Mouse (Mus musculus) urinary bladder, postnatal 14 days (tissue): Measurements from ENCODE around the gene Mb21d2.

Experiments
- DNase-seq: peaks from one replicate; pipeline ENCODE4 v3.0.0; 2021; ENCODE audit warnings: low spot score

Mb21d2 gene

DNA sequence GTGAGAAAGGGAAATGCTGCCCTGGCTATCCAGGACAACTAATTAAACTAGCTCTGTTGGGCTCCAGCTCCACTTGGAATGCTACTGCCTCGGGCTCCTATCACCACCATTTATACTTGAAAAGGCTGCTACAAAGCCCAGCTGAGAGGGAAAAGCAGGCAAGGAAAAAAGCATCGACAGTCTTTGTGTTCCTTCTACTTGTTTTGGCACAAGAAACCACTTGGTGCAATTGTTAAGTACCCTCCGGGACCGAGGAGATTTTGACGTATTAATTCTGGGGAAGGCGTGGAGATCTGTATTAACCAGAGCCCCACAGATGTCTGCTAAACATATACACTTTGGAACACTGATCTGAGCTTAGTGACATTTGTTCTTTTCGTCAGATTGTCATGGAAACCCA, 69.8 kb downstream of the Mb21d2 start:
- DNase-seq: no peak

DNA sequence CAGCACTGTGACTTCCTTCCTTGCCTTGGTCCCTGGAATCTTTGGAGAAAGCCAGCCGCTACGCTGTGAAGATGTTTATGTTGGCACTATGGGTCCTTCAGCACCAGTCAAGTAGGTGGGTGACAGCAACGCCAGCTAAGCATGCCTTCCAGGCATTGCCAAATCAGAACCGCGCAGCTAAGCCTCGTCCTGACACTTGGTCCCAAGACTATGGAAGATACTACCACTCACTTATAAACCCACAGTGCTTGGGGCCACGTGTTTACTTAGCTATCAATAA, 70.5 kb downstream of the Mb21d2 start:
- no peak for DNase-seq

DNA sequence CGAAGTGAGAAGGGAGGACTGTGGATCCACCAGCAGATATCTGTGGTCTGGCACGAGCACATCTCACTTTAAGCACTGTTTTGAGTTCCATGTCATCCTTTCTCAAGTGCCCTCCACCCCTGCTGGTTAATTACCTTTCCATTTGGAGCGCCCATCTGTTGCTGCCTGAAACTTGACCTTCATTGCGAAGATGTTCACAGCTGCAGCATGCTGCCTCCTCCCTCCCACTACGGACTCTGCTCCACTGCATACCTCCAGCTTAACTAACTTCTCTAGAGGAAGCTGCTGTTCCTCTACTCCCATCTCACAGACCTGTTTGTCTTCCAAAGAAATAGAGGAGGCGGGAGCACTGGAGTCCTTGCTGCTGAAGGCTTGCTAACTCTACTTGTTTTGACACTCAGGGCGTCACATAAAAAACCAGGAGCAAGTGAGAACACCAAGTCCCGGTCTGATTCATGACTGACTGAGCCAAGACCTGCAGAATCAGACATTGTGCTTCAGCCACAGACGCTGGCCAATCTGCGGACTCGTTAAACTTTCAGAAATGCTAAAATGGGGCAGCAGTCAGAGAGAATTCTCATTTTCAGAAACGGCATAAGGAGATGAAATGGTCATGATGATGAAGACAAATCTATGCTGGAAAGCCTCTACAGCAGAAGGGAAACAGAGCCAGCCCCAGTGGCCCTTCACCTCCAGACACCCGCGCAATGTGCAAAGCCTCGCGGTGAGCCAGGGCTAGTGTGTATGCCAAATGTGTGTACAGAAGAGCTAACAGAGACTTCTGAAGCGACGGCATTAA, 71.1 kb downstream of the Mb21d2 start:
- DNase-seq: peak; percentile 31

DNA sequence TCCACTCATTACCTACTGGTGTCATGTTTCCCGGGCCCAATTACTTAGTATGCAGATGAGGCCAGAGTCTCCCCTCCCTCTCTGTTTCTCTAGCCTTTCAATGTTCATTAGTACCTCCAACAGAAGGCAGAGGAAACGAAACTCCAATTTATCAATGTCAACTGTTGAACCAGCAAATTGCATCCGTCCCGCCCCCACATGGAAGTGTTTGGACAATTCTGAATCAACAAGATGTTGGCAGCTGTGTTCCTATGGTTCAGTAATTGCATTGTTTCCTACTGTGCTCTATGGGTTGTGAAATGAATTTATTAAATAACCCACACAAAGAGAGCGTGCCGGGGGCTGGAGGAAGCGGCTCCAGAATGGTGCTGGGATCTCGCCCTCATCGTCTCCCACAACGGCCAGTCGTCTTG, 78.1 kb downstream of the Mb21d2 start:
- DNase-seq: no peak

DNA sequence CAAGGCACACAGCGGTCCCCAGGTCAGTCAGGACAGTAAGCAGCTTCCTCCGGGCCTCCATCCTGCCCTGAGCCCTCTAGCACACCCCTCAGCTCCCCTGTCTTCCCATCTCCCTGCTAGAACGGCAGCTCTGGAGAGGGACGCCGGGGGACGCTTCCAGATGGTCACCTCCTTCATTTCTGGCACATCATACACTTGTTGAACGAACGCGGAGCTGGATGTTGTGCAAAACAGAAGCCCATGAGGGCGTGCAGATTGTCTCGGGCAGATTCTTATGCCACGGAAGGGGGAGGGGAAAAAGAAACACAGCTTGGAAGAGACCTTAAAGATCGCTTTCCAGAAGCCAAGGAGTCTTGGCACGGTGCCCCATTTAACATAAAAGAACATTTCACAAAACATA, 78.6 kb downstream of the Mb21d2 start:
- no peak for DNase-seq

GRCm38 (mm10) chr16:28846123-28846522, 83.3 kb downstream of the Mb21d2 start:
- no peak for DNase-seq

- no peak for DNase-seq
These were observed 84.1 kb downstream of the Mb21d2 start for GRCm38 (mm10) chr16:28845336-28845735.

- DNase-seq: no peak
These were observed 88.4 kb downstream of the Mb21d2 start for GRCm38 (mm10) chr16:28841102-28841501.

DNA sequence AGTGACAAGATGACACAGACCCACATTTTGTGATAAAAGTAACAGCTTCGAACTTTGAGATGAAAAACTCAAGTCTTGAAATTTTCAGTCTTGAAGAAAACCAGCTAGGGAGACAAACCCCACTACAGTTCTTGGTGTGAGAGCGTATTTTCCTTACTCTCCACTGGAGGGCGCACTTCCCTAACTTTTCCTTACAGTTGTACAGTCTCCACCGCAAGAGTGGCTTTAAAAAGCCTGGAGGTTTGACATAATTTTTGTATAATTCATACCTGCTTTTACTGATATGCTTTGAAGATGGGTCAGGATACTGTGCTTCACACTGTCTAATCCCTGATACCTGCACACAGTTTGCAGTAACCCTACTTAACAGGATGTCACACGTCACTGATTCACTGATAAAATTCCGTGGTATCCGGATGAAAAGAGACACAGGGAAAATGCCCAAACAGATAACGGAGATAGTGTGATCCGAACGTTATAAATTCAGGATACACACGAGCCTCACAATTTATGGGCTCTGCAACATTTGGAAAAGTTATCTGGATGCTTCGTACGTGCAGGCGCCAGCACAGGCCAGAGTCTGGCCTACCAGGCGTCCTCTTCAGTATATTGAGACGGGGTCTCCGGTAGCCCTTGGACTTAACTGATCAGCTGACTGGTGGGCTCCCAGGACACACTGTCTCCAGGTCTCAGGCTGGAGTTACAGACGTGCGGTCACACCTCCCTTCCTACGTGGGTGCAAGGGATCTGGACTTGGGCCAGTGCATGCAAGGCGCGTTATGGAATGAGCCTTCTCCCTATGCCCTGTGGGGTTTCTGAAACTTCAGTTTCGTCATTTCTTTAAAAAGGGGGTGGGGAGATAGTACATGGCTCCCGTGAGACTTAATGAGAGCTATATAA, 89.1 kb downstream of the Mb21d2 start:
- peak; percentile 68 for DNase-seq

DNA sequence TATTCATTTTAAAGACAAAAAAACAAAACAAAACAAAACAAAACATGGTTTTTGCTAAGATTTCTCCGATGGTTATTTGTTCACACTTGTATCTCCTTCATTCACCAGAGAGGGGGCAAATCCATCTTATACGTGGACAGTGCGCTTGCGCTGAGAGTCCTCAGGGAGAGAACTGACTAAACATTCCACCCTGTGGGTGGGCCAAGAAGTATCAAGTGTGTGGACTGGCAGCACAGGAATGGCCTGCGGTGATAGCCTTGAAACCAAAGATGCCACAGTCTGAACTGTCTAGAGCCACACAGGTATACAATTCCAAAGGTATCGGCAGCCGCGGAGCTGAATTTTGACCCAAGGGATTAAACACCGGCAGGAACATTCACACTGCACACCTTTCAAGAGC, 89.9 kb downstream of the Mb21d2 start:
- no peak for DNase-seq

- peak; percentile 49 for DNase-seq
These were observed 91.5 kb downstream of the Mb21d2 start for GRCm38 (mm10) chr16:28838016-28838415.

DNA sequence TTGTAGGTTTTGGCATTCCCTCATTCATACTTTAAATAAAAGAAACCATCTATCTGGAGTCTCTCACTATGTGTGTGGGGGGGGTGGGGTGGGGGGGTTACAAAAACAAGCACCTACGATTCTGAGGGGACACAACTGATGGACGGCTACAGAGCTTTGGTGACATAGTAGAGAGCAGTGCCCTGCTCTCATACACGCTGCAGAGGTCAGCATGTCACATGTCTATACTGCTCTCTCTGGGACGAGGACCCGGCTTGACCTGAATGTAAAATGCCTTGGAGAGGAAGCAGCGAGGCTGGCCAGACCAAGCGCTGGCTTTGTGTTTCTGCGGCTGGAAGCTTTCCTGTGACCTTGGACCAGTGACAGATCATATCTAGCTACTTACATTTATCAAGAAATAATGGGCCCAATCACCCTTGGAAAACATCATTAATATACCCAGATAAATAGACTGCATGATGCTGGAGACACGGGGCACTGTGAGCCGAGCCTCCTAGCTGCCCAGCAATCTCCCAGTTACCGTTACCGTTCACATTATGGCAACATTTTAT, 97.3 kb downstream of the Mb21d2 start:
- DNase-seq: no peak

DNA sequence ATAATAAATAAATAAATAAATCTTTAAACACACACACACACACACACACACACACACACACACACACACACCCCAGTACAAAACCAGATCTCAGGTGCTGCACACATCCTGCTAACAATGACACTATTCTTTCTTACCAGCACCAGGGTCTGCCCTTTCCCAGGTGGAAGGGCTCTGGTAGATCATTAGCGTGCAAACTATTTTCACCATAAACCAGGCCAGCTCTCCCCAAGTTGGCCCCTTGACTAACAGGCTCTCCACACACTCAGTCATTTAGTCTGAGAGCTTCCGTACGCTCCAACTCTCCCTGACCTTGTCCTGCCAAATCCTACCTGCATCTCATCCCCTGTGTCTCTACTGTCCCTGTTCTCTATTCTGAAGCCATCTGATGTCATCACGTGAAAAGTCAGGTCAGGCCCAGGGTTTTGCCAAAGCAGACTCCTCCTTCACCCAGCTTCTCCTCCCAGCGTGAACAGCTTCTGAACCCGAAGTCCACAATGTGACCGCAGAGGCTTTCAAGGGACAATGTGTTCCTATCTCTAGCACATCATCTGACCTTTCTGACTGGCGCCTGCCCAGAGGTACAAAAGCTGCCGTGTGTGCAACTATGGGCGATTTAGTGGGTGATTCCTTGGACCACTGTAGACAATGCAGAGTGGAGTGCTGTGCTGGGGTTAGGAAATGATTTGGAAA, 100.1 kb downstream of the Mb21d2 start:
- DNase-seq: no peak

DNA sequence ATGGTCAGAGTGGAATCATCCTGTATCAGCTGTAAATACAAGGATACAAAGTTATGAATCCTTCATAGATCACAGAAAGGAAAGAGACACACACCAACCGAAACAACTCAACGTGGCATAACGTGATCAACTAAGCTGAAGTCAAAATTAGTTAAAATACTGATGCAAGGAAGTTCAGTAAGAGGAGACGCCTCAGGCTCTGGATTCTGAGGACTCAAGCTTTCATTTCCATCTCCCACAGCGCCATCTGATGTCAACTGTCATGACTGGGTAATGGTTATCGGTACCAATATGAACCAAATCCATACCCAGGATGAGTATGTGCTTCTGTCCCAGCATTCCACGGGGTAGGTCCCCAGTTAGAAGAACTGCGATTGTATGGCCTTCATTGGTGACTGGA, 104.7 kb downstream of the Mb21d2 start:
- DNase-seq: no peak

- DNase-seq: no peak
These were observed 107.7 kb downstream of the Mb21d2 start for GRCm38 (mm10) chr16:28821774-28822173.

- no peak for DNase-seq
These were observed 110.7 kb downstream of the Mb21d2 start for GRCm38 (mm10) chr16:28818749-28819285.

DNA sequence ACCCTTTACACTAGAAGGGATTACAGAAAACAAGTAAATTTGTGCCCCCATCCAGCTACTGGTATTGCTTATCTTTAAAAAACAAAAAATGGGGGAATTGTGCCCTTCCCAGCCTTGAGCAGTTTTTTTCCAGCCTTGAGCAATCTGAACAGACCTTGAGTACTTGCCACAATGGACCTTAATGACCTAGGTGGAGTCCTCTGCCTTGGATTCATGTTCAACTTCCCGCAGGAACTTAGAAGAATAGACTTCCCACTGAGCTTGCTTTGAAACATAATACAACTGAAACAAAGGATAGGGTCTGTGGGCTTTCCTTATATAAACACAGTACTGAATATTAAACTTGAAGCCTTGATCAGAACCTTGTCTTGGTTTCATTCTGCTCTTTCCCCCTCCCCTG, 116.2 kb downstream of the Mb21d2 start:
- no peak for DNase-seq

GRCm38 (mm10) chr16:28809089-28809488, 120.4 kb downstream of the Mb21d2 start:
- no peak for DNase-seq

- peak; percentile 27 for DNase-seq
These were observed 136.4 kb downstream of the Mb21d2 start for GRCm38 (mm10) chr16:28793115-28793514.
